Mouse (Mus musculus) hindbrain, embryonic 14.5 days (tissue): ENCODE results near the gene Idi1. TPM values are rescaled to one million over a fixed set of nuclear protein-coding genes. Genes with fewer than 3 reads are reported as not detected.
"Not testable (repeated sequence)": the region's sequence is repeated elsewhere in the genome, so short reads cannot be mapped to it uniquely, and the experiment has no call there.

ENCODE experiments used
- ATAC-seq: fragments of 200-750 bp; cut with Nextera tagmentation; 2 replicates; pipeline ENCODE4 v1.8.0; 2017; ENCODE audit warnings: moderate number of reproducible peaks, mild to moderate bottlenecking, moderate TSS enrichment, moderate library complexity; ENCODE audit not compliant: low FRiP score
- DNase-seq: peaks from one replicate; pipeline ENCODE4 v3.0.0-alpha.2; 2015; ENCODE audit warnings: low spot score
- H3K27ac ChIP-seq: fragments of 300-500 bp; sonication (generic); 2 replicates; pipeline ENCODE4 v1.5.1; 2014; ENCODE audit warnings: mild to moderate bottlenecking, moderate library complexity
- H3K27me3 ChIP-seq: fragments of 300-500 bp; sonication (generic); 2 replicates; pipeline ENCODE4 v1.6.1; 2014; ENCODE audit warnings: mild to moderate bottlenecking, low read length, mixed read lengths; ENCODE audit not compliant: control insufficient read depth, insufficient read depth
- H3K36me3 ChIP-seq: fragments of 300-500 bp; sonication (generic); replicated peaks from 2 replicates; pipeline ENCODE4 v1.6.1; 2014; ENCODE audit not compliant: control insufficient read depth, insufficient read depth
- H3K4me1 ChIP-seq: fragments of 300-500 bp; sonication (generic); replicated peaks from 2 replicates; pipeline ENCODE4 v1.6.1; 2014; ENCODE audit warnings: antibody characterized with exemption, low read length, mixed read lengths; ENCODE audit not compliant: control insufficient read depth, insufficient read depth
- H3K4me2 ChIP-seq: fragments of 300-500 bp; sonication (generic); replicated peaks from 2 replicates; pipeline ENCODE4 v1.6.1; 2014; ENCODE audit warnings: mild to moderate bottlenecking, moderate library complexity
- H3K4me3 ChIP-seq: fragments of 300-500 bp; sonication (generic); replicated peaks from 2 replicates; pipeline ENCODE4 v1.5.1; 2014; ENCODE audit warnings: mild to moderate bottlenecking, low read length
- H3K9ac ChIP-seq: fragments of 300-500 bp; sonication (generic); 2 replicates; pipeline ENCODE4 v1.6.1; 2014
- H3K9me3 ChIP-seq: fragments of 300-500 bp; sonication (generic); 2 replicates; pipeline ENCODE4 v1.6.1; 2016; ENCODE audit warnings: low read length; ENCODE audit not compliant: control insufficient read depth
- WGBS: fragments of 180-500 bp; shearing (Covaris S2); extraction: QIAGEN DNeasy Blood & Tissue Kit; methylation state at CpG from one replicate; pipeline ENCODE4 v1.1.7; 2014; 5-methylcytosine and 5-hydroxymethylcytosine counted together
- microRNA-seq: library from miRNA; unstranded; fragments of <30 nt; microRNA quantifications from one replicate; pipeline ENCODE4, GENCODE M21; 2016
- polyA plus RNA-seq: library from polyadenylated mRNA; unstranded; fragments of >200 nt; fragmentation: Nextera tagmentation; extraction: Ambion mirVana; gene quantifications from 2 replicates; pipeline ENCODE4 v1.2.1, GENCODE M21; 2014

The Idi1 gene
- polyA plus RNA-seq, 1 experiment from 2014 or later: 95.4 TPM

GRCm38 (mm10) chr13:8941701-8942100, 56.4 kb downstream of the Idi1 start:
- no CpG with 5 or more reads among the region's 5 CpGs for WGBS

More at GRCm38 (mm10) chr13:8941701-8942100, 56.4 kb downstream of the Idi1 start:
- H3K27me3 ChIP-seq, H3K9me3 ChIP-seq, ATAC-seq, H3K4me2 ChIP-seq, H3K4me1 ChIP-seq, H3K4me3 ChIP-seq, DNase-seq, H3K9ac ChIP-seq, H3K36me3 ChIP-seq, H3K27ac ChIP-seq: not testable (repeated sequence)

Small RNAs within 50 kb of the gene (microRNA-seq; reads per million reads assigned to microRNA genes)
- gene Gm22750: not detected

Other genes starting within 250 kb of the Idi1 start
- 66.8 and 69.7 TPM in 2 replicates for gene Wdr37, start 13.6 kb upstream of the Idi1 start, polyA plus RNA-seq
- gene Gm9745, start 62.7 kb downstream of the Idi1 start, polyA plus RNA-seq: not detected in 2 replicates
- not detected in 2 replicates for gene Idi2, start 67.4 kb downstream of the Idi1 start, polyA plus RNA-seq
- gene Gtpbp4, start 110.6 kb downstream of the Idi1 start, polyA plus RNA-seq: 59.1 and 65.9 TPM in 2 replicates
- gene Larp4b, start 208.4 kb downstream of the Idi1 start, polyA plus RNA-seq: 48.0 and 52.7 TPM in 2 replicates